Mouse (Mus musculus) thymus, postnatal 36 days (tissue): ENCODE data around the gene Hist2h2aa2.
"Not testable (repeated sequence)": the region's sequence is repeated elsewhere in the genome, so short reads cannot be mapped to it uniquely, and the experiment has no call there.

Experiments
- DNase-seq, 2 experiments: peaks; one replicate each; pipeline ENCODE4 v3.0.0; 2022; ENCODE audit warnings: mixed read lengths in 2 of 2

Gene Hist2h2aa2

DNA sequence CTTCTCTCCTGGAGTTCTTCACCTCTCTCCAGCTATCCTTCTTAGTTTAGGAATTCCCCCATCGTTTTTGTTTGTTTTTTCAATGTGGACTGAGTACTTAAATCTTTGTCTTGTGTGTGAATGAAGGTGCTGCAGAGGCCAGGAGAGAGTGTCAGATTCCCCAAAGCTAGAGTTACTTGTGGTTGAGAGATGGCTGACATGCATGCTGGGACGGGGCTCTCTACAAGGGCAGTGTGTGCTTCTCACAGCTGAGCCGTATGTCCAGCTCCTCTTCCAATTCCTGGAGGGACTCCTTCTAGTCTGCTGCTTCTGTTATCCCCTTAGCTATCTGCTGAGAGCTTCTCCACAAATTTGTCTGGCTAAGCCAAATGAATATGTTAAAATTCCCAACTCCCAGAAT, 4.2 kb downstream of the Hist2h2aa2 start:
- no peak for DNase-seq

DNA sequence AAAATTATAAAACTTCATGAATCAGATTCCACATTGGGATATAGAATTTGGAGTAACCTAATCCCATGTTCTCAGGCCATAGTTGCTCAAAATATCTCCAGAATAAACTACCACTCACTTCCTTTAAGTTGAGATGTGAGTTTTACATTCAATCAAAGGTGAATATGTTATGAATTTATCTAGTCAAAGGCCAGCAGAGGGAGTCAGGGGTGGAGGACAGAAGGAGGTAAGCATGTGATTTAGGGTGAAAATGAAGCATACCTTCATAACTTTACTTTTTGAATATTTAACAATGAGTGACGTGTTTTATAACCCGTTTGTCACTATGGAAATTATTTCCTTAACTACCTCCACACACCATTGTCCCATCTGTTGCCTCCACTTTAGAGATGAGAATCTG, 5.2 kb downstream of the Hist2h2aa2 start:
- DNase-seq = no peak

DNA sequence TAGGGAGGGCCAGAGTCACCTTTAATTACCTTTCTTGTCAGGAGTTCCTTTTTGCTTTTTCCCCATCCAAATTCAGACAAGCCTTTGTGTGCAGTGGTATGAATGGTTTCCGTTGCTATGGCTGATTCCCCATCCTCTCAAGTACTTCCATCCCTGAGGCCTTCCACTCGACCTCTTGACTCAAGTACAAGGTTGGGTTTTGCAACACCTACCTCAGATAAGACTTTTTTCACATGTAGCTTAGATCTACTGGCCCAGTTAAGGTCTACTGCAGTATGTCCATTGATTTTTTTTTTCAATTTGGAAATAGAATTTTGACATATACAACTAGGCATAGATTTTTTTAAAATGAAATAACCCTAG, 8.3 kb downstream of the Hist2h2aa2 start:
- DNase-seq = no peak

DNA sequence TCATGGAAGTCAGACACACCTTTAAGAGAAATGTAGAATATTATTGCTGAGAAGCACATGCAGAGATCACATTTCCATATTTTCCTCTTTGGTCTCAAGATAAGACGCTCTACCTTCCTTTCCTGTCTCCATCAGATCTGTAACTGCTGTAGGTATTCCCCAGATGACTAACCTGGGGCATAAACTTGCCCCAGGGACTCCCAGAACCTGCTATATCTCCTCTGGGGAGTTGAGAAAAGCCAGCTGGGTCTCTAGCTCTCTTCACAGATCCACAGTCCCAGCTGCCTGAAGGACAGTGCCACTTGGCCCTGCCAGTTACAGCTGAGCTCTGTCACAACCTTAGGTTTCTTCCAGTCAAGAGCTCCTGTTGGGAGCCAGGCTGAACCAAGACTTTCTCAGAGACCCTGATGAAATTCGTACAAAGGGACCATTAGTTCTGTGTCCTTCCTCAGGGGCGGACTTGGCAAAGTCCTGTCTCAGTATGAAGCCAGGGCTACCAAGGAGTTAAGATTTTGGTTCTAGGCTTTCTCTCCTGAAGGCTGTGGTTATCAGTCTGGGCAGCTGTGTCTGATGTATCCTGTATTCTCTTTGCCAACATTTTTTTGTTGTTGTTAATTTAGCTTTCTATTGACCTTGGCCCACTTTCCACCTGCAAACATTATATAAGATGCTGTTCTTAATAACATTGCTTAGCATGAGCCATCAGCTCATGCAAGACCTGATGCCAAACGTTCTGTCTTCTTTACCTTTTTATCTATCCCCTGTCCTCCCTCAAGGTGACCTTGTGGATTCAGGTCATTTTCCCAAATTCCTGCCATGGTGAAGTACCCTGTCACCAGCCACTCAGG, 8.9 kb downstream of the Hist2h2aa2 start:
- DNase-seq = no peak

DNA sequence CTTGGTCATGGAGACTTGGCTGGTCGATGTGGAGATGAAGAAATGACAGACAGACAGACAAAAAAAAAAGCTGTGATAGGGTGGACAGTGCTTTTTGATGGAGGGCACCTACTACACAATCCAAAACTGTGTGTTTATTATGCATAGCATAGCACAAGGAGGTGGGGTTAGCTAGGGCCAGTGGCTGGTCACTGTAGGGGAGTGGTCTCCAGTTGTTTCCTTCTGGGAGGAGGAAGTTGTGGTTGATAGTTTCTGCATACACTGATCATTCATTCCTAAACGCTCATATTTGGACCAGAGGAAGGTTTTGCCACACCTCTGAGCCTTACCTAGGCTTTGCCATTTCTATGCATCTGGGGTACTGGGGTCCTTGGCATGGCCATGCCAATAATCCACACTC, 9.7 kb downstream of the Hist2h2aa2 start:
- DNase-seq = no peak

DNA sequence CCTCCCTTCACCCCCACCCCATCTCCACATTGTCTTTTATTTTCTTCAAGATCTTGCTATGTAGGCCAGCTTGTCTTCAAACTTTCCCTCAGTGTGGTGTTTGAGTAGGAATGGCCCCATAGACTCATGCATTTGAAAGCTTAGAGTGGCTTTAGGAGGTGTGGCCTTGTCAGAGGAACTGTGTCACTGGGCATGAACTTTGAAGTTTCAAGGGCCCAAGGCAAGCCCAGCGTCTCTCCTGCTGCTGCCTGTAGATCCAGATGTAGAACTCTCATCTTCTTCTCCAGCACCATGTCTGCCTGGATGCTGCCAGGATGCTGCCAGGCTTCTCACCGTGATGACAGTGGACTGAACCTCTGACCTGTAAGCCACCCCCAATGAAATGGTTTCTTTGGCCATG, 11.2 kb downstream of the Hist2h2aa2 start:
- DNase-seq = no peak

DNA sequence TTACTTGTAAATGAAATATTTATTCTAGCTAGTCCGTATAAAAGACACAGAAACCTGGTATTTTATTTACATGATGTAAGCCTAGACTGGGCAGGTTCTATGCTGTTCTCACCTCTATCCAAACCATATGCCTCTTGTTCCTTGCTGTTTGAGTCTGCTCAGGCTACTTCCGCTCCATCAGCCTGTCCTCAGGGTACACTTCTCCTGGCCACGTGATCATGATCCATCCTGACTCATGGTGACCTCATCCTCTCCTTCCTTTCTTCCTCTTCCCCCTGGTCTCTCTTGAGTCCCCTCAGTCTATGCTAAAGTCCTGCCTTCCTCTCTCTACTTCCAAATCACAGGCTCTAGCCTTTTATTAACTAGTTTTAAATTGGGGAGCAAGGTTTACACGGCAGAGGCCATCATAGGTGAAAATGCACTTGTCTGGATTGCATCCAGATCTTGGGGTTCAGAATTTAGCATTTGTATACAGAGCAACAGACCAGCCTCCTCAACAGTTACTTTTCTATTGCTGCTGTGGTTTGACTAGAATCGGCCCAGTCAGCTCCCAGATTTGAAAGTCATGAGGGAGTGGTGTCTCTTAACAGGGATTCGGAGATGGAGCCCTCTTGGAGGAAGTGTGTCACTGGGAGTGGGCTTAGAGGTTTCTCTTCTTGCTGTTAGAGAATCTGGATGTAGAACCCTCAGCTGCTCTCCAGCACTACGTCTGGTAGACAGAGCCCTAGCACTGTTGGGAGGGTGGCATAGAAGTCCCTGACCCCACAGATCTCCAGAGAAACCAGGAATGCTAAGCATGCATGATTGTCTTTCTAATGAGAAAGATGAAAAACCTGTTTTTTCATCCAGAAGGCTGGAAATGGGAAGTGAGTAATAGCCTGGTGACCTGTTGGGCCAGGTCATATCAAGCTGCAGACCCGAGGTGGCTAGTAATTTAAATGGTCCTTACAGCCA, 13.1 kb downstream of the Hist2h2aa2 start:
- no peak for DNase-seq

DNA sequence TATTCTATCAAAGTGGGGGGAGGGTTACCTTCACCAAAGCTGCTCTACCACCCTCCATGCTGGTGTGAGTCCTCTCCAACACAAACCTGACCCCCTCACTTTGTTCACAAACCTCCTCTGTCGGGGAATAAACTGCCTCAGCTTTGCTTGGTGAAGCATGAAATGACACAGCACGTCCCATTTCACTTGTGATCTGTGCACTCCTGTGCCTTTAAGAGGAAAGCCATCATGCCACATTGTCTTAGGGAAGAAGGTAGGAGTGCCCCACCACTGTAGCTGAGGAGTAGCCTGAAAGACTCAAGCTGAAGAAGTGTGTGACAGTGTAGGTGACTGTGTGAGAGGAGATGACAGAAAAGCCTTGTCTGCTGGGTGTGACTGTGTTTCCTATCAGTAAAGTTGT, 14.7 kb downstream of the Hist2h2aa2 start:
- DNase-seq = no peak

DNA sequence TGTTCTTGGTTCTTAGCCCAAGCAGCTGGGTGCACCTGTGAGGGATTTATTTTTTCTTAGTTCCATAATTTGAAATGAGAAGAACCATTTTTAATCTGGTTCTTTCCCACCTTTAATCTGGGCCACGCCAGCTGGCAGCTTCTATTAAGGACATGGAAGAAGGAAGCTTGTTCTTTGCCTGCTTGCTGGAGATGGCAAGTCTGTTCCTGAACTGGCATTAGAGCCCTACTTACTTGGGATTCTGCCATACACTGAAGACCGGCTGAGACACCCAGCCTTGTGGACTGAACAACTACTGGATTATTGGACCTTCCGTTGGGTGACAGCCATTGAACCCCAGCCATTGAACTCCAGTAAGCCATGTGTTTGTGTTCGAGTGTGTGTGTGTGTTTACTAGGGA, 17.3 kb downstream of the Hist2h2aa2 start:
- no peak for DNase-seq

DNA sequence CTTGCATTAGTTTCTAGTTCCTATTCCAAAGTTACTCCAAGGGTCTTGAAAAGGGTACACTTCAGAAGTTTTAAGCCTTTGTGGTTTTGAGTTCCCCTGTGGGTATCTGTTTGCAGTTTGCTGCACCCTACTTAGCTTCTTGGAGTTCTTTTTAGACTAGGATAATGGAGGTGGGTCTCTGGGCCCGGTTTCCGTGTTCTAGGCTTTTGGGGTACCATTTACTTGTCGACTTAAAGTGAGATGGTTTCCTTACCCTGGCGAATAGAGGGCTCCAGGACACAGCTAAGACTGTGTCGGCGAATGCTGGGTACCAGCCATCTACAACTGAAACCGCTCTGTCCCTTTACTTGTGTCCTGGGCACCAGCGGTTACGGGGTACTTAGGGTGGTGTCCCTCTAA, 18.4 kb downstream of the Hist2h2aa2 start:
- DNase-seq = peak; percentile 47 to 52

DNA sequence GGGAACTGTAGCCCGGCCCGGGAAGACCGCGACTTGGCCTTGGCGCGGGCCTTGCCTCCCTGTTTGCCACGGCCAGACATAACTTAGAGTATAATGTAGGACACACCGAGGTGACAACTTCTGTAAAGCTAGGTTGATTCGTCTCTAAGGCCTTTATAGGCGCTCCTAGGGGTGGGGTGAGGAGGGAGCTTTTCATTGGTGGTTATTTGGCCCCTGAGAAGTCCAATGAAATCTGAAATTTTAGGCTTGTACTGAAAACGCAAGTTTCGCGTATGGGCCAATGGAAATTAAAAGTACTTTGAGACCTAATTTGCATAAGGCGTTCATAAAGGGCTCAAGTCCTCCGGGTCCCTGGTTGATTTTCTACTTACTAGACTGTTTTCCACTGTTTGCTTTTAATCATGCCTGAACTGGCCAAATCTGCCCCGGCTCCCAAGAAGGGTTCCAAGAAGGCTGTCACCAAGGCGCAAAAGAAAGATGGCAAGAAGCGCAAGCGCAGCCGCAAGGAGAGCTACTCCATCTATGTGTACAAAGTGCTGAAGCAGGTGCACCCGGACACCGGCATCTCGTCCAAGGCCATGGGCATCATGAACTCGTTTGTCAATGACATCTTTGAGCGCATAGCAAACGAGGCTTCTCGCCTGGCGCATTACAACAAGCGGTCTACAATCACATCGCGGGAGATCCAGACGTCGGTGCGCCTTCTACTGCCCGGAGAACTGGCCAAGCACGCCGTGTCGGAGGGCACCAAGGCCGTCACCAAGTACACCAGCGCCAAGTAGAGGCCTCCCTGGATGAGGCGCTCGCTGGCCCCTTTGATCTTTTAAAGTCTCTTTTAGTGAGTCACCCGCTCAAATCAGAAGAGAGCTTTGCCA, 19.1 kb downstream of the Hist2h2aa2 start, which contains the start of the genes Hist2h2ac and Hist2h2be:
Gene Hist2h2ac (minus strand): TSS at position 116 of the 875 bp plus-strand sequence.
Gene Hist2h2be (plus strand): TSS at position 355 of the 875 bp plus-strand sequence.
- DNase-seq = peak; percentile 84 to 88

DNA sequence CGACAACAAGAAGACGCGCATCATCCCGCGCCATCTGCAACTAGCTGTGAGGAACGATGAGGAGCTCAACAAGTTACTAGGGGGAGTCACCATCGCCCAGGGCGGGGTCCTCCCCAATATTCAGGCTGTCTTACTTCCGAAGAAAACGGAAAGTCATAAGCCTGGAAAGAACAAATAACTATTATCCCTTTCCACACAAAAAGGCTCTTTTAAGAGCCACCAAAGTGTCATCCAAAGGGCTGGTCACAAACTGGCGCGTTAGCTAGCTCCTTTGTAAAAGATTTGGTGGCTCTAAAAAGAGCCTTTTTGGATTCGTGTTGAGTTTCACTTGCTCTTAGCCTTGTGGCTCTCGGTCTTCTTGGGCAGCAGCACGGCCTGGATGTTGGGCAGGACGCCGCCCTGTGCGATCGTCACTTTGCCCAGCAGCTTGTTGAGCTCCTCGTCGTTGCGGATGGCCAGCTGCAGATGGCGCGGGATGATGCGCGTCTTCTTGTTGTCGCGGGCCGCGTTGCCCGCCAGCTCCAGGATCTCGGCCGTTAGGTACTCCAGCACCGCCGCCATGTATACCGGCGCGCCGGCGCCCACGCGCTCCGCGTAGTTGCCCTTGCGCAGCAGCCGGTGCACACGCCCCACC, 19.8 kb downstream of the Hist2h2aa2 start:
- not testable (repeated sequence) for DNase-seq

DNA sequence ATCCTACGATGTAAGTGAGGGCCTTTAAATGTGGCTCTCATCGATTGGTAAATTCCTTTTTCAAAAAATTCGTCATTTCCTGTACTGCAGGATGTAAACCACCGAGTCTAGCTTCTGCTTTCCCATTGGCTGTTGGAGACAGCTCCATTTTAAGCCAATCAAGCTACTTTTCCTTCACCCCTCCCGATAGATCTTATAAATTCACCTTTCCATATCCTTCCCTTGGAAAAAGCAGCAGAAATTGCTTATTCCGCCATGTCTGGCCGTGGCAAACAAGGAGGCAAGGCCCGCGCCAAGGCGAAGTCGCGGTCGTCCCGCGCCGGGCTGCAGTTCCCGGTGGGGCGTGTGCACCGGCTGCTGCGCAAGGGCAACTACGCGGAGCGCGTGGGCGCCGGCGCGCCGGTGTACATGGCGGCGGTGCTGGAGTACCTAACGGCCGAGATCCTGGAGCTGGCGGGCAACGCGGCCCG, 20.4 kb downstream of the Hist2h2aa2 start, which contains the start of the genes Bola1 and Hist2h2ab:
Gene Bola1 (minus strand): TSS at position 49 of the 470 bp plus-strand sequence.
Gene Hist2h2ab (plus strand): TSS at position 205 of the 470 bp plus-strand sequence.
- peak; percentile 84 to 85 for DNase-seq

DNA sequence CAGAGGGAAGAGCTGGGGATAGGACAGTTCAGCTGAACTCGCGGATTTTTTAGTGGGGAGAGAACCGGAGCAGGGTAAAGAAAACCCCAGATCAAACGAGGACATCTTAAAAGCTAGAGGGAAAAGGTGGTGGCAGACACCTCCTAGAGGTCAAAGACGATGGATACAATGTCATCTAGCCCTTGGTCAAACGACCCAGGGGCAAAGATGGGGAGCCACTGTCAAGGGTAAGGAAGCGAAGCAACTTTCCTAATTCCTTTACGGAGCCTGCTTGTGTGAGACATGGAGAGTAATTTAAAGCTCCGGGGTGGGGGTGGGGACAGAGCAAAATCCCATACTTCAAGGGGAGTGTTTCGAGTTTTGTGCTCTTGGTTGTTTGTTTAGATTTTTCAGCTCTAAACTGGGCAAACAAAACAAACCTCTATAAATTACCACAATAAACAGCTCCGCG, 20.9 kb downstream of the Hist2h2aa2 start:
- DNase-seq = peak; percentile 50 to 52

DNA sequence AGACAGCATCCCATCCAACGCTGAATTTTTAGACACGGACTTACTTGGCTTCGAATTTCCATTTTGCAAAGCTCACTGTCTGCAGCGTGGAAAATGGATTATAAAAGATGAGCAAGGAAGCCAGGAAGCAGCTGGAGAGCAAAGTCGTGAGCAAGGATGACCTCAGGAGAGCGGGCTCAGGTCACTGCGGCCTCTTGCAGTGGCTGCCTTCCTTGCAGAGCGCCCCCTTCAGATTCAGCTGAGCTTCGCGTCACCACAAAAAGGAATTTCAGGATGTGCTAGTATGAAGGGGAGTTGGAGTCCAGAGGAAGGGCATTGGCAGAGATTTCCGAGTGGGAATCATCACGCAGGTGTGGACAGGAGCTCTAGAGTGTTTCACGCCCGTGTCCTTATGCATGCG, 30.8 kb downstream of the Hist2h2aa2 start:
- no peak for DNase-seq

DNA sequence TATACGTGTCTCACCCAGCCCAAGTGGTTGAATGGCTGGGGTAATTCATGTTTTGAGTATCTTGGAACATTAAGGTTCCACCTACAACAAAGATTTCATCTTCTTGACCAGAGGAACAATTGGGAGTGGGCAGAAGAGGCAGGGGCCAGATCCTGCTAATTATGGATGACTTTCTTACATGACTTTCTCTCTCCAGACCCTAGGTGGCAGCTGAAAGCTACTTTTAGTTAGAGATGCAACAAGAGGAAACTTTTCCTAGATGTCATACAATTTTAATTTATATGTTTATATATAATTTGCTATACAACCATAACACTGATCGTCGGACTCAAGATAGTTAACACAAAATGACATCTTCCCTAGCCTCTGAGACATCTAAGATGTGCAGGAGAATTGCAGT, 32.3 kb downstream of the Hist2h2aa2 start:
- DNase-seq = no peak

DNA sequence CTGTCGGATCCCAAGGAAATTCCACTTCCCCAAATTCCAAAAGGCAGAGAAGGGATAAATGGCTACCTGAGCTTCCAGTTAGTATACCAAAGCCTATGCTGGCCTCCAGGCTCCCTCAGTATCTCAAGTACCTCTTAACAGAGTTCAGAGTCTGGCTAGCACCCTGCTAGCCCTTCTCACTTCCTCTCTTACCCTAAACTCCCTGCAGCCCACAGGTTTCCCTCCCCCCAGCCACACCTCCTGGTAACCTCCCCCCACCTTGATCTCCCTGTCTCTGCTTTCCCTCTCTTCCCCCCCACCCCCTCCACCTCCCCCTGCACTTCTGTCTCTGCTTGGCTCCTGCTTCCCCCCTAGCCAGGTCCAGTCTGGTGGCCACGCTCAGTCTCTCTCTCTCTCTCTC, 40.3 kb downstream of the Hist2h2aa2 start:
- DNase-seq = no peak

DNA sequence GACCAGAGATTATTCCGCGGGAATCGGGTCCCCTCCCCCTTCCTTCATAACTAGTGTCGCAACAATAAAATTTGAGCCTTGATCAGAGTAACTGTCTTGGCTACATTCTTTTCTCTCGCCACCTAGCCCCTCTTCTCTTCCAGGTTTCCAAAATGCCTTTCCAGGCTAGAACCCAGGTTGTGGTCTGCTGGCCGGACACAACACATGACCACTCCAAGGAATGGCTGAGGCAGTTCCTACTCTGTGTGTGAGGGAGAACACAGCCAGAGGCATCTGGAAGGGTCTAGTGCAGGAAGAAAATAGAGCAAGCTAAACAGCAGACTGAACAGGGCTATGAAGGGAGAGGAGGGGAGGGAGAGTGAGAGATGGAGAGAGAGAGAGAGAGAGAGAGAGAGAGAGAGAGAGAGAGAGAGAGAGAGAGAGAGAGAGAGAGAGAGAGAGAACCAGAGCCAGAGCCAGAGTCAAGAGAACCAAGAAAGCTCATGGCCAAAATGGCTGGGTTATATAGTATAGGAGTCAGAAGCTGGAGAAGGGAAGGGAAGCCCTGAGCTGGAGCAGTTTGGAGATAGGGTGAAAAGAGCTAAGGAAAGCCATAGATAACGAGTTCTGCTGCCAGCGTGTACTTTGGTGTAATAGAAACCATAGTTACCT, 41.4 kb downstream of the Hist2h2aa2 start:
- not testable (repeated sequence) for DNase-seq

DNA sequence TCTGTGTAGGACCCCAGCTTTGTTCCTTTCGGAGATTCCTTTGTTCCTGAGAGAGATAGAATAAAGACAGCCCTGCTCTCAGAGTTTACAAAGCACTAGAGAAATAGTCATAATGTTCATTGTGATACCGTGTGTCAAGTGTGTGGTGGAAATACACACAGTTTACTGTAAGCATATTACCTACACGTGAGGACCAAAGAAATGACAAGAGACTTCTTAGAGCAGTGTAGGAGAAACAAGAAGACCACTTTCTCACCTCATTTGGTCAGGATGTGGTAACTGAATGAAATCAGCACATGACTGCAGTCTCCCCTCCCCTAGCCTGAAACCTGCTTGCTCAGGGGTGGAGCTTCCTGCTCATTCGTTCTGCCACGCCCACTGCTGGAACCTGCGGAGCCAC, 41.9 kb downstream of the Hist2h2aa2 start:
- peak; percentile 22 to 63 for DNase-seq

DNA sequence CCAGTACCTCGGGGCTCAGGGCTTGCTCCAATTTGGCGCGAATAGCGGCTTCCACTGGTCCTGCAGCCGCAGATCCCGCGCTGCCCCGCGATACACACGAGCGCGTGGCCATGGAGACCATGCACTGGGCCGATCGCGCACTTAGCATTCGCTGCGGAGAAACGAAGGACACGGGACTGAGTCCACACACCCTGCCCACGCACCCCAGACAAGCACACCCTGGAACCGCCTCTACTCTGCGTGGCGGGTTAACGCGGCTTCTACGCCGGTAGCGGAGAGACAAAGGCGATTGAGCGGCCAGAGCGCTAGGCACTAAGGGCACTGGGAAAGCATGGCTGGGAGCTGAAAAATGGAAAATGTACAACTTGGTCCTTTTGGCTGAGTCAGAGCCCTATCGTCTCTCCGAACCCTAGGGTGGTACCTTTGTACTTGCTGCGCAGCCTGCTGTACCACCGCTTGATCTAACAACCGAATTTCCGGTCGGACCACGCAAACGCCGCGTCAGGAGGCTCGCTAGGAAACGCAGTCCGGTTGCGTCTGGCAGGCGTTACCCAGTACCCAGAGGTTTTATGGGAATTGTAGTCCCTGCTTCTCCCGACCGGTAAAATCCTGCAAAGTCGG, 42.8 kb downstream of the Hist2h2aa2 start:
- DNase-seq = peak; percentile 80 to 87
